Comparison of ENCODE assay signal across 25 mouse cellular contexts in the genomic region with DNA sequence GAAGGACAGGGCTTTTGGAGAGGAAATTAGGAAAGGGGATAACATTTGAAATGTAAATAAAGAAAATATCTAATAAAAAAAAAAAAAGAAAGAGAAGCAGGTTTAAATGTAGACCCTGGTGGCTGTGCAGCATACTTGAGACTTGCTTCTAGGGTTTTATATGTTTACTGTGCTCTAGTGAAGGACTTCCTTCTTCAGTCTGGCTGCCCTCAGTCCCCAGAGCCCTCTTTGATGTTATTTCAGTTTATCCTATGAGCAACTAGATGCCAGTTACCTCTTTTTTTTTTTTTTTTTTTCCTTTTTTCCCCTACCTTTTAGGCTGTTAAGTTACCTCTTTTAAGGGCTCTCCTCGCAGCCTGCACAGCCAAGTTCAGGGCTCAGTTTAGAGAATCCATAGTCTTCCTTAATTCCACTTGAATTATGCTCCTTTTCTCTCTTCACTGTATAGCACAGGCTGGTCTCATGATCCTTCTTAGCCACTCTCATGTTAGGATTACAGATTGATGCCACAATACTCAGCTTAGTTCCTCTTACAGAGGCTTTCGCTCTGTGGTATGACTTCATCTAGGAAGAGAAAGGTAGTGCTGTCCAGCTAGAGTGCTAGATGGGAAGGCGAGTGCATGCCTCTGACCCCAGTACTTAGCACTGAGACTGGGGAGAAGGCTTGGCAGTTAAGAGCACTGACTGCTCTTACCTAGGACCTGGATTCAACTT. TPM values are rescaled to one million over a fixed set of nuclear protein-coding genes. Genes with fewer than 3 reads are reported as not detected.
DNase-seq lines count a peak whose midpoint lies in the region; ATAC-seq and TF ChIP-seq lines count a peak whose summit lies in the region.
"Had no signal": no experiment of that assay in that cellular context is flagged by ENCODE, and none has a peak within 500 bp of the region (broad histone marks: within the 10 kb centered on the region; RNA-seq: fewer than 3 reads in every experiment).

No protein-coding gene starts in this region.

- in situ Hi-C loops in ES-E14 (cut with MboI; ENCODE audit: low sequenced_read_pairs in 2 of 2, unreplicated experiment in 2 of 2): no loop called here

- H3K9ac ChIP-seq in lung, embryonic 14.5 days: no peak overlapping the region
- no peak overlapping the region for H3K9ac ChIP-seq in ES-E14 (ENCODE audit: insufficient read depth, low read depth, low read length, poor library complexity, severe bottlenecking)
- no peak overlapping the region for H3K9ac ChIP-seq in hindbrain, postnatal 0 days (replicated peaks; ENCODE audit: low read length)
- H3K9ac ChIP-seq: heart, embryonic 12.5 days; hindbrain, embryonic 13.5 days; kidney, embryonic 15.5 days; limb, embryonic 15.5 days; midbrain, embryonic 15.5 days had no signal

- H3K9me3 ChIP-seq in lung, embryonic 14.5 days (ENCODE audit: low read depth, low read length): no peaks in the 10 kb centered on the region
- no peaks in the 10 kb centered on the region for H3K9me3 ChIP-seq in ES-E14 (ENCODE audit: control insufficient read depth, insufficient read depth, low read depth, low read length)
- H3K9me3 ChIP-seq in hindbrain, postnatal 0 days (ENCODE audit: low read length): no peaks in the 10 kb centered on the region
- H3K9me3 ChIP-seq in forebrain, embryonic 10.5 days: no peaks in the 10 kb centered on the region
- H3K9me3 ChIP-seq: heart, embryonic 12.5 days; hindbrain, embryonic 13.5 days; kidney, embryonic 15.5 days; limb, embryonic 10.5 days; limb, embryonic 15.5 days; midbrain, embryonic 15.5 days had no signal

- H3K4me3 ChIP-seq in lung, embryonic 14.5 days (ENCODE audit: low read depth, low read length): no peak overlapping the region
- no peak overlapping the region for H3K4me3 ChIP-seq in ES-E14 (ENCODE audit: insufficient read depth in 1 of 2, low read depth in 1 of 2, low read length in 2 of 2, poor library complexity in 1 of 2, severe bottlenecking in 1 of 2)
- H3K4me3 ChIP-seq in hindbrain, postnatal 0 days (ENCODE audit: low read length): no peak overlapping the region
- H3K4me3 ChIP-seq in forebrain, embryonic 10.5 days: no peak overlapping the region
- H3K4me3 ChIP-seq: heart, adult 2 months; heart, embryonic 12.5 days; hindbrain, embryonic 13.5 days; kidney, embryonic 15.5 days; limb, embryonic 10.5 days; limb, embryonic 15.5 days; midbrain, embryonic 15.5 days had no signal

- H3K27ac ChIP-seq in lung, embryonic 14.5 days (ENCODE audit: low read depth): no peak overlapping the region
- no peak overlapping the region for H3K27ac ChIP-seq in ES-E14 (ENCODE audit: insufficient read depth, low read depth, low read length, poor library complexity, severe bottlenecking)
- H3K27ac ChIP-seq in hindbrain, postnatal 0 days: no peak overlapping the region
- no peak overlapping the region for H3K27ac ChIP-seq in forebrain, embryonic 10.5 days
- H3K27ac ChIP-seq: heart, adult 2 months; hindbrain, embryonic 13.5 days; kidney, embryonic 15.5 days; limb, embryonic 10.5 days; limb, embryonic 15.5 days; midbrain, embryonic 15.5 days had no signal

- no peak for TF ChIP-seq CTCF in lung, embryonic 14.5 days (IDR thresholded peaks at IDR 0.05; ENCODE audit: low read depth)
- no peak for TF ChIP-seq CTCF in hindbrain, postnatal 0 days (IDR thresholded peaks at IDR 0.05; ENCODE audit: low read depth)

- no peak for ATAC-seq in lung, embryonic 14.5 days (ENCODE audit: insufficient read depth)
- ATAC-seq in granulocyte monocyte progenitor cell, adult 5-6 weeks (replicated peaks; ENCODE audit: poor library complexity, severe bottlenecking): peak; percentile 94
- peak; percentile 77 for ATAC-seq in megakaryocyte progenitor cell, adult 5-6 weeks (replicated peaks; ENCODE audit: poor library complexity)
- ATAC-seq in hindbrain, postnatal 0 days: no peak
- ATAC-seq: activated CD4-positive, CD25-positive, alpha-beta regulatory T cell, adult 4 months; CD4-positive, CD25-positive, alpha-beta regulatory T cell, adult 4 months; forebrain, embryonic 14.5 days; intestine, postnatal 0 days; midbrain, embryonic 15.5 days had no signal

- H3K27me3 ChIP-seq in lung, embryonic 14.5 days (ENCODE audit: insufficient read depth, low read length): no peaks in the 10 kb centered on the region
- no peaks in the 10 kb centered on the region for H3K27me3 ChIP-seq in hindbrain, postnatal 0 days (ENCODE audit: insufficient read depth, low read length)
- no peaks in the 10 kb centered on the region for H3K27me3 ChIP-seq in forebrain, embryonic 10.5 days (ENCODE audit: poor library complexity, severe bottlenecking)
- H3K27me3 ChIP-seq: heart, embryonic 12.5 days; hindbrain, embryonic 13.5 days; kidney, embryonic 15.5 days; limb, embryonic 15.5 days; midbrain, embryonic 15.5 days had no signal

- H3K4me1 ChIP-seq in lung, embryonic 14.5 days (ENCODE audit: insufficient read depth): no peaks in the 10 kb centered on the region
- no peaks in the 10 kb centered on the region for H3K4me1 ChIP-seq in ES-E14 (ENCODE audit: control insufficient read depth in 2 of 2, insufficient read depth in 2 of 2, low read length in 2 of 2, poor library complexity in 1 of 2)
- no peaks in the 10 kb centered on the region for H3K4me1 ChIP-seq in hindbrain, postnatal 0 days (ENCODE audit: insufficient read depth, low read length)
- H3K4me1 ChIP-seq in forebrain, embryonic 10.5 days: no peaks in the 10 kb centered on the region
- H3K4me1 ChIP-seq: heart, embryonic 12.5 days; hindbrain, embryonic 13.5 days; kidney, embryonic 15.5 days; limb, embryonic 10.5 days; limb, embryonic 15.5 days; midbrain, embryonic 15.5 days had no signal

- 84% methylated on average over 3 of the region's 3 CpGs for WGBS in lung, embryonic 14.5 days
- 89% methylated on average over 3 of the region's 3 CpGs for WGBS in hindbrain, postnatal 0 days
- WGBS in forebrain, embryonic 10.5 days: 89% methylated on average over 3 of the region's 3 CpGs

- peaks cover 31% of the 10 kb centered on the region for H3K36me3 ChIP-seq in lung, embryonic 14.5 days (ENCODE audit: insufficient read depth)
- peaks cover 5% of the 10 kb centered on the region for H3K36me3 ChIP-seq in ES-E14 (ENCODE audit: control insufficient read depth, insufficient read depth, low read length, poor library complexity, severe bottlenecking)
- peaks cover 5% of the 10 kb centered on the region; the same call in 1 of the 2 replicates for H3K36me3 ChIP-seq in hindbrain, postnatal 0 days (ENCODE audit: insufficient read depth, low read length)
- peaks cover 79% of the 10 kb centered on the region for H3K36me3 ChIP-seq in forebrain, embryonic 10.5 days (replicated peaks)
- H3K36me3 ChIP-seq: midbrain, embryonic 15.5 days had no signal

- H3K4me2 ChIP-seq in lung, embryonic 14.5 days: no peak overlapping the region
- no peak overlapping the region for H3K4me2 ChIP-seq in hindbrain, postnatal 0 days (ENCODE audit: low read depth, low read length)
- H3K4me2 ChIP-seq: heart, embryonic 12.5 days; hindbrain, embryonic 13.5 days; kidney, embryonic 15.5 days; limb, embryonic 15.5 days; midbrain, embryonic 15.5 days had no signal

- DNase-seq in lung, embryonic 14.5 days: peak; percentile 18
- no peak for DNase-seq in lung, postnatal 10 days
- no peak for DNase-seq in ES-E14 (ENCODE audit: low read depth, low spot score)
- no peak for DNase-seq in hindbrain, postnatal 0 days (ENCODE audit: low spot score)
- DNase-seq in left cerebral cortex, adult 18-20 months (ENCODE audit: low spot score in 2 of 2): no peak
- no peak for DNase-seq in forebrain, embryonic 10.5 days (ENCODE audit: extremely low spot score, low spot score)
- DNase-seq: adrenal gland, adult 8-10 months; cerebellum, adult 8-10 months; cerebellum, postnatal 25 days; gastrocnemius, postnatal 25 days; heart, adult 2 months; right cerebral cortex, adult 18-20 months; spleen, adult 18-20 months had no signal

TF ChIP-seq in ES-E14, 5 proteins besides CTCF, POLR2A, EP300 and RAD21:
- no peak for TF ChIP-seq CHD2 (IDR thresholded peaks at IDR 0.05; ENCODE audit: low read depth, low read length)
- TF ChIP-seq ZC3H11A (IDR thresholded peaks at IDR 0.05; ENCODE audit: borderline replicate concordance, low read depth, low read length): no peak
- no peak for TF ChIP-seq HCFC1 (IDR thresholded peaks at IDR 0.05; ENCODE audit: borderline replicate concordance, insufficient read depth, low read length)
- 0 out of 2 replicates have a peak, but pooled peaks have one; percentile 46 for TF ChIP-seq ZNF384 (IDR thresholded peaks at IDR 0.05; ENCODE audit: low read depth, low read length)

RNA-seq across cellular contexts. Expression of gene Pcbp1, which starts 30.4 kb away (rescaled TPM):
- polyA plus RNA-seq in lung, embryonic 14.5 days (2014; fragmentation: Nextera tagmentation; extraction: Ambion mirVana): 552 and 588 TPM in 2 replicates
- total RNA-seq in ES-E14 (2012; rRNA removed): 68.4 and 102 TPM in 2 replicates
- 258 and 285 TPM in 2 replicates for total RNA-seq in granulocyte monocyte progenitor cell, adult 5-6 weeks (2014; fragmentation: Nextera tagmentation)
- total RNA-seq in granulocyte monocyte progenitor cell, adult 5-6 weeks (2017): 130 and 152 TPM in 2 replicates
- 333 and 352 TPM in 2 replicates for total RNA-seq in megakaryocyte progenitor cell, adult 5-6 weeks (2015)
- 107 and 114 TPM in 2 replicates for total RNA-seq in megakaryocyte progenitor cell, adult 5-6 weeks (2017)
- 61.7 and 71.3 TPM in 2 replicates for total RNA-seq in hindbrain, postnatal 0 days (2014; rRNA removed)
- 300 and 303 TPM in 2 replicates for polyA plus RNA-seq in hindbrain, postnatal 0 days (2015; fragmentation: Nextera tagmentation; extraction: Ambion mirVana)
- 100 to 1,000 TPM; 188 to 189 TPM for total RNA-seq in left cerebral cortex, adult 18-20 months (2021)
- 305 and 358 TPM in 2 replicates for polyA plus RNA-seq in forebrain, embryonic 10.5 days (2016; fragmentation: Nextera tagmentation; extraction: Ambion mirVana)

Comparison
In these comparisons a context has a peak if more than half of its experiments do, and no peak if none do; other contexts are left out.
1. ATAC-seq: peak in granulocyte monocyte progenitor cell, adult 5-6 weeks (single experiment) and megakaryocyte progenitor cell, adult 5-6 weeks (single experiment); none in lung, embryonic 14.5 days (single experiment) and hindbrain, postnatal 0 days (single experiment).